In genomic region chr6:113992101-113992500, GRCm38 (mm10) we compare ENCODE assay signal across 15 mouse cellular contexts. TPM values are rescaled to one million over a fixed set of nuclear protein-coding genes. Genes with fewer than 3 reads are reported as not detected.
DNase-seq lines count a peak whose midpoint lies in the region; ATAC-seq and TF ChIP-seq lines count a peak whose summit lies in the region.
"Had no signal": no experiment of that assay in that cellular context is flagged by ENCODE, and none has a peak within 500 bp of the region (broad histone marks: within the 10 kb centered on the region; RNA-seq: fewer than 3 reads in every experiment).

No protein-coding gene starts in this region.

- H3K4me2 ChIP-seq in forebrain, embryonic 15.5 days (replicated peaks), result no peak overlapping the region
- H3K4me2 ChIP-seq in forebrain, embryonic 11.5 days (ENCODE audit: low read depth, low read length, severe bottlenecking), result no peak overlapping the region
- H3K4me2 ChIP-seq in hindbrain, postnatal 0 days (ENCODE audit: low read depth, low read length), result no peak overlapping the region
- H3K4me2 ChIP-seq: heart, embryonic 12.5 days; heart, embryonic 15.5 days had no signal

- no peak for ATAC-seq in forebrain, embryonic 15.5 days (replicated peaks)
- ATAC-seq in forebrain, embryonic 11.5 days (replicated peaks; ENCODE audit: low FRiP score), result no peak
- peak; percentile 21; the same call in 1 of the 2 replicates for ATAC-seq in hindbrain, postnatal 0 days
- ATAC-seq: CD4-positive, CD25-positive, alpha-beta regulatory T cell, adult 4 months; inflammation-experienced regulatory T-cells, adult 6 months; intestine, embryonic 16.5 days had no signal

- H3K27me3 ChIP-seq in forebrain, embryonic 15.5 days, result no peaks in the 10 kb centered on the region
- H3K27me3 ChIP-seq in forebrain, embryonic 11.5 days (ENCODE audit: control insufficient read depth, insufficient read depth, low read length), result no peaks in the 10 kb centered on the region
- no peaks in the 10 kb centered on the region for H3K27me3 ChIP-seq in hindbrain, postnatal 0 days (ENCODE audit: insufficient read depth, low read length)
- no peaks in the 10 kb centered on the region for H3K27me3 ChIP-seq in hindbrain, embryonic 10.5 days (ENCODE audit: insufficient read depth, poor library complexity, severe bottlenecking)
- H3K27me3 ChIP-seq: heart, embryonic 12.5 days; heart, embryonic 15.5 days had no signal

- H3K27ac ChIP-seq in forebrain, embryonic 15.5 days (replicated peaks), result peak overlapping the region; percentile 59
- H3K27ac ChIP-seq in forebrain, embryonic 11.5 days (ENCODE audit: low read depth, low read length), result no peak overlapping the region
- H3K27ac ChIP-seq in hindbrain, postnatal 0 days, result peak overlapping the region; percentile 48; the same call in 1 of the 2 replicates
- H3K27ac ChIP-seq in hindbrain, embryonic 10.5 days, result no peak overlapping the region
- 0 out of 2 replicates have a peak overlapping the region, but pooled peaks have one; percentile 7 for H3K27ac ChIP-seq in cortical plate, adult 2 months (ENCODE audit: insufficient read depth, low read length)
- H3K27ac ChIP-seq in olfactory bulb, adult 2 months (ENCODE audit: insufficient read depth, low read depth, low read length), result peak overlapping the region; percentile 6
- H3K27ac ChIP-seq: forebrain, embryonic 10.5 days; gastrocnemius, adult 2 months; heart, embryonic 15.5 days had no signal

- no peak for DNase-seq in forebrain, embryonic 11.5 days (ENCODE audit: low spot score)
- no peak for DNase-seq in hindbrain, postnatal 0 days (ENCODE audit: low spot score)
- DNase-seq in hindbrain, embryonic 10.5 days (ENCODE audit: low spot score), result no peak
- DNase-seq: gastrocnemius, adult 2 months; gastrocnemius, postnatal 14 days had no signal

- H3K4me1 ChIP-seq in forebrain, embryonic 15.5 days, result peaks cover 13% of the 10 kb centered on the region
- no peaks in the 10 kb centered on the region for H3K4me1 ChIP-seq in forebrain, embryonic 11.5 days (replicated peaks; ENCODE audit: control insufficient read depth, insufficient read depth, low read length)
- peaks cover 5% of the 10 kb centered on the region; the same call in 1 of the 2 replicates for H3K4me1 ChIP-seq in hindbrain, postnatal 0 days (ENCODE audit: insufficient read depth, low read length)
- H3K4me1 ChIP-seq in hindbrain, embryonic 10.5 days (replicated peaks), result peaks cover 6% of the 10 kb centered on the region; the same call in 1 of the 2 replicates
- peaks cover 15% of the 10 kb centered on the region for H3K4me1 ChIP-seq in cortical plate, adult 2 months (ENCODE audit: control insufficient read depth, insufficient read depth, low read length)
- peaks cover 29% of the 10 kb centered on the region for H3K4me1 ChIP-seq in olfactory bulb, adult 2 months (ENCODE audit: control insufficient read depth, insufficient read depth, low read length)
- H3K4me1 ChIP-seq: heart, embryonic 12.5 days; heart, embryonic 15.5 days had no signal

- no peak overlapping the region for H3K4me3 ChIP-seq in forebrain, embryonic 15.5 days
- no peak overlapping the region for H3K4me3 ChIP-seq in forebrain, embryonic 11.5 days (ENCODE audit: low read depth, low read length)
- H3K4me3 ChIP-seq in hindbrain, postnatal 0 days (ENCODE audit: low read length), result no peak overlapping the region
- H3K4me3 ChIP-seq in hindbrain, embryonic 10.5 days, result no peak overlapping the region
- no peak overlapping the region for H3K4me3 ChIP-seq in cortical plate, adult 2 months (ENCODE audit: insufficient read depth, low read length)
- no peak overlapping the region for H3K4me3 ChIP-seq in olfactory bulb, adult 2 months (ENCODE audit: insufficient read depth, low read depth, low read length)
- H3K4me3 ChIP-seq: forebrain, embryonic 10.5 days; gastrocnemius, adult 2 months; heart, embryonic 12.5 days; heart, embryonic 15.5 days had no signal

- 69% methylated on average over 2 of the region's 2 CpGs for WGBS in forebrain, embryonic 15.5 days
- 85% methylated on average over 2 of the region's 2 CpGs for WGBS in forebrain, embryonic 11.5 days
- 67% methylated on average over 2 of the region's 2 CpGs for WGBS in hindbrain, postnatal 0 days
- WGBS in hindbrain, embryonic 10.5 days, result 70% methylated on average over 2 of the region's 2 CpGs
- 44% methylated on average over 2 of the region's 2 CpGs for WGBS in olfactory bulb, adult 2 months

- no peak for TF ChIP-seq CTCF in hindbrain, postnatal 0 days (IDR thresholded peaks at IDR 0.05; ENCODE audit: low read depth)
- TF ChIP-seq CTCF in cortical plate, adult 2 months (IDR thresholded peaks at IDR 0.05; ENCODE audit: extremely low read depth, insufficient read depth, low read length), result no peak
- no peak for TF ChIP-seq CTCF in olfactory bulb, adult 2 months (IDR thresholded peaks at IDR 0.05; ENCODE audit: insufficient read depth, low read depth, low read length)

- no peaks in the 10 kb centered on the region for H3K9me3 ChIP-seq in forebrain, embryonic 15.5 days
- H3K9me3 ChIP-seq in forebrain, embryonic 11.5 days (ENCODE audit: control insufficient read depth, low read length), result no peaks in the 10 kb centered on the region
- no peaks in the 10 kb centered on the region for H3K9me3 ChIP-seq in hindbrain, postnatal 0 days (ENCODE audit: low read length)
- H3K9me3 ChIP-seq in hindbrain, embryonic 10.5 days, result no peaks in the 10 kb centered on the region
- H3K9me3 ChIP-seq: forebrain, embryonic 10.5 days; heart, embryonic 12.5 days; heart, embryonic 15.5 days had no signal

- no peak for TF ChIP-seq POLR2A in cortical plate, adult 2 months (IDR thresholded peaks at IDR 0.05; ENCODE audit: extremely low read depth, insufficient read depth, low read length)
- no peak for TF ChIP-seq POLR2A in olfactory bulb, adult 2 months (IDR thresholded peaks at IDR 0.05; ENCODE audit: insufficient read depth, low read depth, low read length)

- H3K36me3 ChIP-seq in forebrain, embryonic 15.5 days, result no peaks in the 10 kb centered on the region
- no peaks in the 10 kb centered on the region for H3K36me3 ChIP-seq in forebrain, embryonic 11.5 days (ENCODE audit: control insufficient read depth, insufficient read depth, low read length)
- H3K36me3 ChIP-seq in hindbrain, postnatal 0 days (ENCODE audit: insufficient read depth, low read length), result no peaks in the 10 kb centered on the region
- H3K36me3 ChIP-seq in hindbrain, embryonic 10.5 days, result no peaks in the 10 kb centered on the region
- H3K36me3 ChIP-seq: forebrain, embryonic 10.5 days; heart, embryonic 12.5 days; heart, embryonic 15.5 days had no signal

- no peak overlapping the region for H3K9ac ChIP-seq in forebrain, embryonic 15.5 days (replicated peaks)
- no peak overlapping the region for H3K9ac ChIP-seq in forebrain, embryonic 11.5 days (ENCODE audit: low read length)
- no peak overlapping the region for H3K9ac ChIP-seq in hindbrain, postnatal 0 days (replicated peaks; ENCODE audit: low read length)
- H3K9ac ChIP-seq: heart, embryonic 12.5 days; heart, embryonic 15.5 days had no signal

RNA-seq across cellular contexts. Expression of gene Atp2b2, which starts 50.3 kb away (rescaled TPM):
- polyA plus RNA-seq in forebrain, embryonic 15.5 days (2015; fragmentation: Nextera tagmentation; extraction: Ambion mirVana), result 26.6 and 28.8 TPM in 2 replicates
- 2.4 and 2.5 TPM in 2 replicates for polyA plus RNA-seq in forebrain, embryonic 11.5 days (2014; fragmentation: Nextera tagmentation; extraction: Ambion mirVana)
- total RNA-seq in hindbrain, postnatal 0 days (2014; rRNA removed), result 119 and 127 TPM in 2 replicates
- 57.9 and 58.8 TPM in 2 replicates for polyA plus RNA-seq in hindbrain, postnatal 0 days (2015; fragmentation: Nextera tagmentation; extraction: Ambion mirVana)
- polyA plus RNA-seq in hindbrain, embryonic 10.5 days (2016; fragmentation: Nextera tagmentation; extraction: Ambion mirVana), result 1.7 and 5.8 TPM in 2 replicates
- polyA plus RNA-seq in cortical plate, adult 2 months (2012; rRNA removed), result 232 and 238 TPM in 2 replicates
- 95.7 and 105 TPM in 2 replicates for polyA plus RNA-seq in olfactory bulb, adult 2 months (2012; ENCODE audit: insufficient read depth, insufficient read length, low replicate concordance, missing spikeins)
- polyA plus RNA-seq: C2C12 had no signal

Comparison
In these comparisons a context has a peak if more than half of its experiments do, and no peak if none do; other contexts are left out.
1. H3K27ac ChIP-seq: peak in forebrain, embryonic 15.5 days (single experiment), hindbrain, postnatal 0 days (single experiment), cortical plate, adult 2 months (single experiment) and olfactory bulb, adult 2 months (single experiment); none in forebrain, embryonic 11.5 days (single experiment) and hindbrain, embryonic 10.5 days (single experiment).